10 mouse cellular contexts compared by ENCODE assay signal in the genomic region with DNA sequence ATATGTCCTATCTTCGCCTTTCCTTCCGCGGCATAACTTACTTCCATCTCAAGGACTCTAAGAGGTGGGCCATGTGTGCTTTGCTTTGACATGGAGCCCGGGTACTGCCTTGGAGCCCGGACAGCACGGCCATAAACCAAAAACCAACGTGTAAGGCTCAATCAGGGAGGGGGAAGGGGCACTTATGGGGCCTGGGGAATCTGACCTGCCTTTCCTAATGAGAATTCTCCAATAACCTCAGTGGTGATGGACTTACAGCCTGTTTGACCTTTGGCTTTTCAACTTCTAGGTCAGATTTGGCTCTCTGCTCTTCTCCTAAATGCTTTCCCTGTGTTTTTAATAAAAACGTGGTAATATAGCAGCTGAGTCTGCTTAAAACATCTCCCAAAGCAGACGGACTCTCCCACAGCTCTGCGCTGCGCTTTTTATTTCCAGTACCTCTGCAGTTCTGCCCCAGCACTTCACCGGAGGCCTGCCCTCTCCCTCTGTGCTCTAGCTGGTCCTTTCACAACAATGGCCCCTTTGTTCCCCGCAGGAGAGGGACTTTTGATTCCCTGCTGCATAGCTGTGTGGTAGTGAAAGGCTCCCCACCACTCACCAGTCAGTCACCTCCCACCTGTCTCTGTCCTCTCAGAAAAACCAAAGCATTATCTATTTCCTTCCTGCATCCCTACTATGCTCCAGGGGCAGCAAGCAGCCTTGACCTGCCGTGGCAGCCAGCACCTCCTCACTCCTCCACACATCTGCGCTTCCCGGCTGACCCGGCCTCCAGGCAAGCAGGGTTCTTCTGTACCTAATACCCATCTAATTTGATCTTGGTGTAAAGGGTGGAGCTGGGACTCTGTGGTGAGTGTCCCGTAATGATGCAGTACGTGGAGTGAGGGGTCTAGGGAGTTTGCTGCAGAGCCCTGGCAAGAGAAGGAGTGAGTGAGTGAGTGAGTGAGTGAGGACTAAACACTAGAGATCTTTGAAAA. TPM values are rescaled to one million over a fixed set of nuclear protein-coding genes. Genes with fewer than 3 reads are reported as not detected.
DNase-seq lines count a peak whose midpoint lies in the region; ATAC-seq and TF ChIP-seq lines count a peak whose summit lies in the region.
"Had no signal": no experiment of that assay in that cellular context is flagged by ENCODE, and none has a peak within 500 bp of the region (broad histone marks: within the 10 kb centered on the region; RNA-seq: fewer than 3 reads in every experiment).

No protein-coding gene starts in this region.

- no peak overlapping the region for H3K4me3 ChIP-seq in kidney, embryonic 15.5 days (replicated peaks)
- H3K4me3 ChIP-seq in midbrain, embryonic 14.5 days (replicated peaks; ENCODE audit: low read depth, low read length): no peak overlapping the region
- H3K4me3 ChIP-seq: liver, embryonic 15.5 days had no signal

- no peaks in the 10 kb centered on the region for H3K27me3 ChIP-seq in kidney, embryonic 15.5 days
- no peaks in the 10 kb centered on the region; the same call in 1 of the 2 replicates for H3K27me3 ChIP-seq in midbrain, embryonic 14.5 days (ENCODE audit: control insufficient read depth, insufficient read depth, low read length)
- H3K27me3 ChIP-seq: liver, embryonic 15.5 days had no signal

- peak; percentile 47; the same call in 1 of the 2 replicates for ATAC-seq in kidney, embryonic 15.5 days (replicated peaks; ENCODE audit: low FRiP score)
- ATAC-seq in midbrain, embryonic 14.5 days (ENCODE audit: low FRiP score, low TSS enrichment): peak; percentile 44

- H3K9me3 ChIP-seq in kidney, embryonic 15.5 days (replicated peaks): no peaks in the 10 kb centered on the region
- no peaks in the 10 kb centered on the region for H3K9me3 ChIP-seq in midbrain, embryonic 14.5 days (ENCODE audit: control insufficient read depth, low read length)
- H3K9me3 ChIP-seq: liver, embryonic 15.5 days had no signal

- H3K27ac ChIP-seq in kidney, embryonic 15.5 days: peak overlapping the region; percentile 18; the same call in 1 of the 2 replicates
- no peak overlapping the region for H3K27ac ChIP-seq in midbrain, embryonic 14.5 days (replicated peaks; ENCODE audit: low read depth, low read length)
- H3K27ac ChIP-seq: kidney, postnatal 0 days; liver, embryonic 15.5 days had no signal

- DNase-seq in kidney, adult 9 months: no peak
- peak; percentile 67 for DNase-seq in brain, embryonic 14.5 days (ENCODE audit: low read depth)
- peak; percentile 82 for DNase-seq in forelimb bud, embryonic 11.5 days (ENCODE audit: low read depth, low spot score)
- DNase-seq in midbrain, embryonic 14.5 days: peak; percentile 46
- no peak for DNase-seq in gastrocnemius, adult 8-10 months (ENCODE audit: low spot score in 2 of 2)
- DNase-seq in cerebellum, postnatal 36 days: no peak
- no peak for DNase-seq in heart, adult 18-20 months

- no peak for TF ChIP-seq POLR2A in brain, embryonic 14.5 days (IDR thresholded peaks at IDR 0.05; ENCODE audit: borderline replicate concordance, extremely low read depth, insufficient read depth, insufficient read length, poor library complexity, severe bottlenecking)

- H3K9ac ChIP-seq in kidney, embryonic 15.5 days: no peak overlapping the region
- no peak overlapping the region for H3K9ac ChIP-seq in midbrain, embryonic 14.5 days (replicated peaks; ENCODE audit: low read length)
- H3K9ac ChIP-seq: liver, embryonic 15.5 days had no signal

- peaks cover 52% of the 10 kb centered on the region for H3K36me3 ChIP-seq in kidney, embryonic 15.5 days
- peaks cover 31% of the 10 kb centered on the region for H3K36me3 ChIP-seq in midbrain, embryonic 14.5 days (ENCODE audit: control insufficient read depth, insufficient read depth, low read length)
- H3K36me3 ChIP-seq: liver, embryonic 15.5 days had no signal

- TF ChIP-seq CTCF in brain, embryonic 14.5 days (IDR thresholded peaks at IDR 0.05; ENCODE audit: borderline replicate concordance, extremely low read depth, insufficient read depth, insufficient read length): no peak

- no peak overlapping the region for H3K4me2 ChIP-seq in kidney, embryonic 15.5 days
- no peak overlapping the region for H3K4me2 ChIP-seq in midbrain, embryonic 14.5 days (ENCODE audit: low read length)
- H3K4me2 ChIP-seq: liver, embryonic 15.5 days had no signal

- 37% methylated on average over 19 of the region's 19 CpGs for WGBS in kidney, embryonic 15.5 days
- 30% methylated on average over 19 of the region's 19 CpGs for WGBS in midbrain, embryonic 14.5 days

- peaks cover 23% of the 10 kb centered on the region for H3K4me1 ChIP-seq in kidney, embryonic 15.5 days
- H3K4me1 ChIP-seq in midbrain, embryonic 14.5 days (ENCODE audit: control insufficient read depth, insufficient read depth, low read length): peaks cover 8% of the 10 kb centered on the region; the same call in 1 of the 2 replicates
- H3K4me1 ChIP-seq: liver, embryonic 15.5 days had no signal

RNA-seq across cellular contexts. Expression of gene Efnb2, which starts 41.5 kb away (rescaled TPM):
- polyA plus RNA-seq in kidney, embryonic 15.5 days (2015; fragmentation: Nextera tagmentation; extraction: Ambion mirVana): 26.2 TPM in 2 replicates
- polyA plus RNA-seq in brain, embryonic 14.5 days (2012; rRNA removed): 89.3 and 111 TPM in 2 replicates
- 14.0 and 17.1 TPM in 2 replicates for polyA plus RNA-seq in midbrain, embryonic 14.5 days (2014; fragmentation: Nextera tagmentation; extraction: Ambion mirVana)
- total RNA-seq in gastrocnemius, adult 8-10 months (2022): 1 to 10 TPM; 3.3 to 5.5 (median 4.0) TPM
- total RNA-seq in heart, adult 18-20 months (2021): 10 to 100 TPM; 12.3 to 13.9 TPM

Comparison
In these comparisons a context has a peak if more than half of its experiments do, and no peak if none do; other contexts are left out.
1. DNase-seq: peak in brain, embryonic 14.5 days (single experiment), forelimb bud, embryonic 11.5 days (single experiment) and midbrain, embryonic 14.5 days (single experiment); none in kidney, adult 9 months (single experiment), gastrocnemius, adult 8-10 months (0 of 2), cerebellum, postnatal 36 days (0 of 2) and heart, adult 18-20 months (0 of 2).